ENCODE assay signal across 8 mouse cellular contexts in genomic region chr4:135153260-135154088, GRCm38 (mm10). TPM values are rescaled to one million over a fixed set of nuclear protein-coding genes. Genes with fewer than 3 reads are reported as not detected.
DNase-seq lines count a peak whose midpoint lies in the region; ATAC-seq and TF ChIP-seq lines count a peak whose summit lies in the region.

No protein-coding gene starts in this region.

- peaks cover 46% of the 10 kb centered on the region for H3K27me3 ChIP-seq in liver, adult 2 months (ENCODE audit: control insufficient read depth, insufficient read depth, low read length)
- peaks cover 100% of the 10 kb centered on the region for H3K27me3 ChIP-seq in hindbrain, embryonic 13.5 days

- DNase-seq in liver, adult 2 months (ENCODE audit: extremely low read depth, low read depth, low spot score) = no peak
- no peak for DNase-seq in liver
- DNase-seq in thymus, adult 18-20 months = peak; percentile 42 to 48
- no peak for DNase-seq in cerebellum, adult 9-10 months
- DNase-seq in ovary, postnatal 14 days (ENCODE audit: low spot score) = no peak

- no peak for TF ChIP-seq POLR2A in liver, adult 2 months (IDR thresholded peaks at IDR 0.05; ENCODE audit: extremely low read depth, insufficient read depth, low read length)
- TF ChIP-seq POLR2A in bone marrow, adult 2 months (IDR thresholded peaks at IDR 0.05; ENCODE audit: borderline replicate concordance, control insufficient read depth, low read depth, low read length) = peak; percentile 68; the same call in 1 of the 2 replicates

- H3K27ac ChIP-seq in liver, adult 2 months (replicated peaks; ENCODE audit: insufficient read depth, low read depth, low read length) = no peak overlapping the region
- H3K27ac ChIP-seq in bone marrow, adult 2 months (ENCODE audit: control insufficient read depth, insufficient read depth, low read depth, low read length, poor library complexity) = peak overlapping the region; percentile 64
- H3K27ac ChIP-seq in hindbrain, embryonic 13.5 days = no peak overlapping the region
- no peak overlapping the region for H3K27ac ChIP-seq in macrophage

- ATAC-seq in hindbrain, embryonic 13.5 days (ENCODE audit: low FRiP score) = no peak

- no peak overlapping the region; the same call in 1 of the 2 replicates for H3K9ac ChIP-seq in liver, adult 2 months (ENCODE audit: low read depth, low read length)
- no peak overlapping the region for H3K9ac ChIP-seq in hindbrain, embryonic 13.5 days

- no peak overlapping the region for H3K4me2 ChIP-seq in hindbrain, embryonic 13.5 days

- H3K36me3 ChIP-seq in liver, adult 2 months (ENCODE audit: control insufficient read depth, insufficient read depth, low read length) = no peaks in the 10 kb centered on the region
- no peaks in the 10 kb centered on the region for H3K36me3 ChIP-seq in hindbrain, embryonic 13.5 days
- no peaks in the 10 kb centered on the region for H3K36me3 ChIP-seq in macrophage (ENCODE audit: inconsistent target)

- H3K79me2 ChIP-seq in liver, adult 2 months (ENCODE audit: control insufficient read depth, insufficient read depth, low read length) = no peaks in the 10 kb centered on the region
- H3K79me2 ChIP-seq in macrophage (ENCODE audit: inconsistent target) = no peaks in the 10 kb centered on the region; the same call in 1 of the 2 replicates

- TF ChIP-seq CTCF in liver, adult 2 months (IDR thresholded peaks at IDR 0.05; ENCODE audit: low read depth, low read length) = no peak
- no peak for TF ChIP-seq CTCF in bone marrow, adult 2 months (IDR thresholded peaks at IDR 0.05; ENCODE audit: control insufficient read depth, insufficient read depth, low read length)

- H3K9me3 ChIP-seq in hindbrain, embryonic 13.5 days = no peaks in the 10 kb centered on the region

- no peaks in the 10 kb centered on the region for H3K4me1 ChIP-seq in liver, adult 2 months (ENCODE audit: control insufficient read depth, insufficient read depth, low read length)
- no peaks in the 10 kb centered on the region; the same call in 1 of the 2 replicates for H3K4me1 ChIP-seq in bone marrow, adult 2 months (ENCODE audit: control insufficient read depth, insufficient read depth, low read length)
- peaks cover 16% of the 10 kb centered on the region for H3K4me1 ChIP-seq in hindbrain, embryonic 13.5 days (replicated peaks)

- WGBS in liver, adult 2 months = 4% methylated on average over 39 of the region's 39 CpGs
- WGBS in bone marrow, adult 2 months = under 1% methylated on average over 39 of the region's 39 CpGs
- WGBS in hindbrain, embryonic 13.5 days = 1% methylated on average over 39 of the region's 39 CpGs
- WGBS in macrophage (ENCODE audit: missing documents) = 5% methylated on average over 39 of the region's 39 CpGs

- H3K4me3 ChIP-seq in liver, adult 2 months (ENCODE audit: insufficient read depth, low read depth, low read length) = peak overlapping the region; percentile 34
- peak overlapping the region; percentile 65 for H3K4me3 ChIP-seq in bone marrow, adult 2 months (replicated peaks; ENCODE audit: control insufficient read depth, low read depth, low read length)
- H3K4me3 ChIP-seq in hindbrain, embryonic 13.5 days = 0 out of 2 replicates have a peak overlapping the region, but pooled peaks have one; percentile 4
- H3K4me3 ChIP-seq in macrophage (ENCODE audit: inconsistent target) = peak overlapping the region; percentile 34

RNA-seq across cellular contexts. Expression of gene Runx3, which starts 33.0 kb away (rescaled TPM):
- under 0.01 and 0.40 TPM in 2 replicates for total RNA-seq in liver, adult 2 months (2014; rRNA removed)
- polyA plus RNA-seq in liver, adult 2 months (2012; rRNA removed) = 0.17 and 0.18 TPM in 2 replicates
- 7.0 and 20.8 TPM in 2 replicates for polyA plus RNA-seq in bone marrow, adult 2 months (2011; ENCODE audit: insufficient read depth, insufficient read length, low replicate concordance, missing spikeins)
- 0.10 and 0.27 TPM in 2 replicates for polyA plus RNA-seq in hindbrain, embryonic 13.5 days (2015; fragmentation: Nextera tagmentation; extraction: Ambion mirVana)
- total RNA-seq in macrophage (2018; cell fraction: chromatin; rRNA removed) = 1 to 10 TPM in 9 of 26 experiments, under 1 TPM in 11, not detected in 6; 0.20 to 5.0 (median 0.70) TPM
- total RNA-seq in macrophage (2018; cell fraction: cytosol; rRNA removed) = 1 to 10 TPM in 16 of 26 experiments, under 1 TPM in 10; 0.48 to 1.5 (median 1.1) TPM
- total RNA-seq in macrophage (2018; cell fraction: nucleus; rRNA removed) = 1 to 10 TPM in 16 of 26 experiments, under 1 TPM in 10; 0.40 to 4.6 (median 1.1) TPM
- polyA plus RNA-seq in macrophage (2018) = 0.75 to 1.8 TPM (median 1.3 TPM) in 3 replicates

Comparison
In these comparisons a context has a peak if more than half of its experiments do, and no peak if none do; other contexts are left out.
1. DNase-seq: peak in thymus, adult 18-20 months (2 of 2); none in liver, adult 2 months (single experiment), liver (single experiment), cerebellum, adult 9-10 months (single experiment) and ovary, postnatal 14 days (single experiment).
2. H3K4me3 ChIP-seq: peak in every context shown above with its lines; median percentile 65 in bone marrow, adult 2 months; 34 in liver, adult 2 months; 34 in macrophage; 4 in hindbrain, embryonic 13.5 days.